Mouse (Mus musculus): Measurements from ENCODE around the gene Dnajc5g.

Dnajc5g gene

GRCm38 (mm10) chr5:31105814-31106335 lies at the start of gene Dnajc5g:
TSS of gene Dnajc5g (plus strand) at chr5:31106285.
- in situ Hi-C loops (cut with MboI, MseI) = loop anchor here (10.0 kb wide), 1 partner anchor 551 kb away; no protein-coding TSS in a partner anchor

GRCm38 (mm10) chr5:31069810-31070209 lies 36.3 kb upstream of the Dnajc5g start:
- in situ Hi-C loops (cut with MboI, MseI) = no loop called here

GRCm38 (mm10) chr5:31071059-31071458 lies 35.0 kb upstream of the Dnajc5g start:
- in situ Hi-C loops (cut with MboI, MseI) = no loop called here

GRCm38 (mm10) chr5:31071821-31072220 lies 34.3 kb upstream of the Dnajc5g start:
- in situ Hi-C loops (cut with MboI, MseI) = no loop called here

GRCm38 (mm10) chr5:31073176-31073575 lies 32.9 kb upstream of the Dnajc5g start:
- in situ Hi-C loops (cut with MboI, MseI) = no loop called here

- in situ Hi-C loops (cut with MboI, MseI) = no loop called here
Observed at GRCm38 (mm10) chr5:31076346-31076745, 29.7 kb upstream of the Dnajc5g start.

GRCm38 (mm10) chr5:31080059-31080794 lies 25.9 kb upstream of the Dnajc5g start:
- in situ Hi-C loops (cut with MboI, MseI) = no loop called here

- in situ Hi-C loops (cut with MboI, MseI) = no loop called here
Observed at GRCm38 (mm10) chr5:31080795-31081164, 25.3 kb upstream of the Dnajc5g start.

GRCm38 (mm10) chr5:31081386-31081785 lies 24.7 kb upstream of the Dnajc5g start:
- in situ Hi-C loops (cut with MboI, MseI) = no loop called here

GRCm38 (mm10) chr5:31082355-31082754 lies 23.7 kb upstream of the Dnajc5g start:
- in situ Hi-C loops (cut with MboI, MseI) = no loop called here

GRCm38 (mm10) chr5:31082935-31083625 lies 23.0 kb upstream of the Dnajc5g start:
- in situ Hi-C loops (cut with MboI, MseI) = no loop called here

- in situ Hi-C loops (cut with MboI, MseI) = no loop called here
Observed at GRCm38 (mm10) chr5:31083949-31084348, 22.1 kb upstream of the Dnajc5g start.

GRCm38 (mm10) chr5:31086606-31087005 lies 19.5 kb upstream of the Dnajc5g start:
- in situ Hi-C loops (cut with MboI, MseI) = loop anchor here (5.0 kb wide), 1 partner anchor 1646 kb away; no protein-coding TSS in a partner anchor

- in situ Hi-C loops (cut with MboI, MseI) = loop anchor here (5.0 kb wide), 1 partner anchor 1645 kb away; no protein-coding TSS in a partner anchor
Observed at GRCm38 (mm10) chr5:31087131-31087530, 19.0 kb upstream of the Dnajc5g start.

GRCm38 (mm10) chr5:31092231-31092975 lies 13.7 kb upstream of the Dnajc5g start:
- in situ Hi-C loops (cut with MboI, MseI) = no loop called here

- in situ Hi-C loops (cut with MboI, MseI) = no loop called here
Observed at GRCm38 (mm10) chr5:31093151-31094041, 12.7 kb upstream of the Dnajc5g start.

GRCm38 (mm10) chr5:31094100-31094798 lies 11.8 kb upstream of the Dnajc5g start:
- in situ Hi-C loops (cut with MboI, MseI) = no loop called here

GRCm38 (mm10) chr5:31094799-31095691 lies 11.0 kb upstream of the Dnajc5g start:
- in situ Hi-C loops (cut with MboI, MseI) = no loop called here
